In genomic region chr1:131501681-131502080, GRCm38 (mm10) we compare ENCODE assay signal across 25 mouse cellular contexts. TPM values are rescaled to one million over a fixed set of nuclear protein-coding genes. Genes with fewer than 3 reads are reported as not detected.
DNase-seq lines count a peak whose midpoint lies in the region; ATAC-seq and TF ChIP-seq lines count a peak whose summit lies in the region.
"Had no signal": no experiment of that assay in that cellular context is flagged by ENCODE, and none has a peak within 500 bp of the region (broad histone marks: within the 10 kb centered on the region; RNA-seq: fewer than 3 reads in every experiment).

No protein-coding gene starts in this region.

- H3K4me1 ChIP-seq in heart, postnatal 0 days (ENCODE audit: control insufficient read depth, insufficient read depth), result peaks cover 4% of the 10 kb centered on the region; the same call in 1 of the 2 replicates
- H3K4me1 ChIP-seq in embryonic fibroblast, embryonic 13.5 days (ENCODE audit: control insufficient read depth, insufficient read depth, low read length), result peaks cover 12% of the 10 kb centered on the region
- H3K4me1 ChIP-seq in stomach, embryonic 16.5 days (ENCODE audit: control insufficient read depth, insufficient read depth, low read length), result peaks cover 6% of the 10 kb centered on the region; the same call in 1 of the 2 replicates
- H3K4me1 ChIP-seq: embryonic facial prominence, embryonic 12.5 days; forebrain, embryonic 13.5 days; liver, embryonic 15.5 days; lung, embryonic 15.5 days; midbrain, embryonic 13.5 days; neural tube, embryonic 12.5 days had no signal

- no peaks in the 10 kb centered on the region for H3K36me3 ChIP-seq in heart, postnatal 0 days (replicated peaks; ENCODE audit: control insufficient read depth, insufficient read depth, low read length)
- no peaks in the 10 kb centered on the region for H3K36me3 ChIP-seq in stomach, embryonic 16.5 days (ENCODE audit: control insufficient read depth, insufficient read depth, low read length)
- H3K36me3 ChIP-seq: embryonic facial prominence, embryonic 12.5 days; hindbrain, embryonic 15.5 days; liver, embryonic 15.5 days; lung, embryonic 15.5 days; midbrain, embryonic 13.5 days; neural tube, embryonic 12.5 days had no signal

- no peak for TF ChIP-seq POLR2A in embryonic fibroblast, embryonic 13.5 days (IDR thresholded peaks at IDR 0.05; ENCODE audit: low read depth, low read length)

- ATAC-seq in heart, postnatal 0 days (ENCODE audit: insufficient read depth, low read depth), result no peak
- ATAC-seq in stomach, embryonic 16.5 days (ENCODE audit: insufficient read depth, low FRiP score), result no peak
- ATAC-seq: forebrain, embryonic 13.5 days; midbrain, embryonic 13.5 days had no signal

- no peak overlapping the region for H3K4me2 ChIP-seq in heart, postnatal 0 days (ENCODE audit: low read depth, low read length)
- H3K4me2 ChIP-seq in stomach, embryonic 16.5 days (ENCODE audit: low read depth, low read length), result no peak overlapping the region
- H3K4me2 ChIP-seq: embryonic facial prominence, embryonic 12.5 days; forebrain, embryonic 13.5 days; heart, embryonic 11.5 days; hindbrain, embryonic 15.5 days; liver, embryonic 15.5 days; lung, embryonic 15.5 days; midbrain, embryonic 13.5 days; neural tube, embryonic 12.5 days had no signal

- H3K9ac ChIP-seq in heart, postnatal 0 days (replicated peaks; ENCODE audit: low read depth, low read length), result no peak overlapping the region
- H3K9ac ChIP-seq in stomach, embryonic 16.5 days (ENCODE audit: low read length), result no peak overlapping the region
- H3K9ac ChIP-seq: embryonic facial prominence, embryonic 12.5 days; forebrain, embryonic 13.5 days; hindbrain, embryonic 15.5 days; liver, embryonic 15.5 days; lung, embryonic 15.5 days; midbrain, embryonic 13.5 days; neural tube, embryonic 12.5 days had no signal

- peak overlapping the region; percentile 7; the same call in 1 of the 2 replicates for H3K27ac ChIP-seq in heart, postnatal 0 days (ENCODE audit: low read depth)
- H3K27ac ChIP-seq in embryonic fibroblast, embryonic 13.5 days (ENCODE audit: insufficient read depth, low read length), result peak overlapping the region; percentile 0; the same call in 1 of the 2 replicates
- H3K27ac ChIP-seq in stomach, embryonic 16.5 days (ENCODE audit: low read length), result peak overlapping the region; percentile 66; the same call in 1 of the 2 replicates
- H3K27ac ChIP-seq: embryonic facial prominence, embryonic 12.5 days; forebrain, embryonic 13.5 days; hindbrain, embryonic 15.5 days; kidney, postnatal 0 days; left cerebral cortex, adult 2 months; liver, embryonic 15.5 days; lung, embryonic 15.5 days; midbrain, embryonic 13.5 days; neural tube, embryonic 12.5 days had no signal

- H3K9me3 ChIP-seq in heart, postnatal 0 days (replicated peaks; ENCODE audit: control insufficient read depth, low read length), result no peaks in the 10 kb centered on the region
- no peaks in the 10 kb centered on the region for H3K9me3 ChIP-seq in stomach, embryonic 16.5 days (replicated peaks; ENCODE audit: control insufficient read depth, low read length)
- H3K9me3 ChIP-seq: embryonic facial prominence, embryonic 12.5 days; forebrain, embryonic 13.5 days; hindbrain, embryonic 15.5 days; liver, embryonic 15.5 days; lung, embryonic 15.5 days; midbrain, embryonic 13.5 days; neural tube, embryonic 12.5 days had no signal

- TF ChIP-seq CTCF in heart, postnatal 0 days (IDR thresholded peaks at IDR 0.05; ENCODE audit: low read depth), result no peak
- no peak for TF ChIP-seq CTCF in embryonic fibroblast, embryonic 13.5 days (IDR thresholded peaks at IDR 0.05; ENCODE audit: borderline replicate concordance, insufficient read depth, low read length)

- 45% methylated on average over 1 of the region's 1 CpGs for WGBS in heart, postnatal 0 days
- 69% methylated on average over 1 of the region's 1 CpGs for WGBS in stomach, embryonic 16.5 days

- no peak overlapping the region for H3K4me3 ChIP-seq in heart, postnatal 0 days (ENCODE audit: low read depth, low read length)
- H3K4me3 ChIP-seq in embryonic fibroblast, embryonic 13.5 days (ENCODE audit: insufficient read depth, low read length), result no peak overlapping the region
- no peak overlapping the region for H3K4me3 ChIP-seq in stomach, embryonic 16.5 days (replicated peaks; ENCODE audit: low read length)
- H3K4me3 ChIP-seq: embryonic facial prominence, embryonic 12.5 days; forebrain, embryonic 13.5 days; hindbrain, embryonic 15.5 days; left cerebral cortex, adult 2 months; liver, embryonic 15.5 days; lung, embryonic 15.5 days; midbrain, embryonic 13.5 days; neural tube, embryonic 12.5 days had no signal

- no peaks in the 10 kb centered on the region for H3K27me3 ChIP-seq in heart, postnatal 0 days (ENCODE audit: control insufficient read depth, insufficient read depth, low read length)
- H3K27me3 ChIP-seq in stomach, embryonic 16.5 days (ENCODE audit: control insufficient read depth, insufficient read depth, low read length), result no peaks in the 10 kb centered on the region
- H3K27me3 ChIP-seq: embryonic facial prominence, embryonic 12.5 days; forebrain, embryonic 13.5 days; hindbrain, embryonic 15.5 days; liver, embryonic 15.5 days; lung, embryonic 15.5 days; midbrain, embryonic 13.5 days; neural tube, embryonic 12.5 days had no signal

- no peak for TF ChIP-seq EP300 in heart, postnatal 0 days (IDR thresholded peaks at IDR 0.05; ENCODE audit: low read depth)

- DNase-seq in heart, postnatal 0 days (ENCODE audit: low spot score), result no peak
- DNase-seq in heart, adult 11 months, result no peak
- DNase-seq in Muller cell, postnatal 12 days (ENCODE audit: inconsistent ontology term), result peak; percentile 58
- no peak for DNase-seq in frontal cortex, postnatal 36 days (ENCODE audit: low spot score in 2 of 2)
- DNase-seq in embryo, embryonic 10.5 days (ENCODE audit: low spot score), result no peak
- DNase-seq: adrenal gland, postnatal 36 days; cerebellum, adult 11-12 months; cerebellum, postnatal 10 days; heart, postnatal 36 days; kidney, adult 2 months; right cerebral cortex, postnatal 14 days; thymus, adult 18-20 months; thymus, postnatal 36 days had no signal

RNA-seq across cellular contexts. Expression of gene Srgap2, which starts 25.5 kb away (rescaled TPM):
- total RNA-seq in heart, postnatal 0 days (2014; rRNA removed; ENCODE audit: low replicate concordance), result 18.1 and 29.7 TPM in 2 replicates
- 5.9 and 6.4 TPM in 2 replicates for polyA plus RNA-seq in heart, postnatal 0 days (2015; fragmentation: Nextera tagmentation; extraction: Ambion mirVana)
- polyA plus RNA-seq in embryonic fibroblast, embryonic 13.5 days (2011; ENCODE audit: insufficient read length, low read depth, missing spikeins), result 52.8 and 66.6 TPM in 2 replicates
- 12.2 and 14.2 TPM in 2 replicates for polyA plus RNA-seq in stomach, embryonic 16.5 days (2015; fragmentation: Nextera tagmentation; extraction: Ambion mirVana)

RNA-seq across cellular contexts. Expression of gene Fam72a, which starts 26.0 kb away (rescaled TPM):
- not detected in 2 replicates for total RNA-seq in heart, postnatal 0 days (2014; rRNA removed; ENCODE audit: low replicate concordance)
- 1.1 and 1.6 TPM in 2 replicates for polyA plus RNA-seq in heart, postnatal 0 days (2015; fragmentation: Nextera tagmentation; extraction: Ambion mirVana)
- 1.8 and 2.3 TPM in 2 replicates for polyA plus RNA-seq in embryonic fibroblast, embryonic 13.5 days (2011; ENCODE audit: insufficient read length, low read depth, missing spikeins)
- 1.7 TPM in 2 replicates for polyA plus RNA-seq in stomach, embryonic 16.5 days (2015; fragmentation: Nextera tagmentation; extraction: Ambion mirVana)

Comparison
In these comparisons a context has a peak if more than half of its experiments do, and no peak if none do; other contexts are left out.
1. H3K27ac ChIP-seq: peak in every context shown above with its lines; median percentile 66 in stomach, embryonic 16.5 days; 7 in heart, postnatal 0 days; 0 in embryonic fibroblast, embryonic 13.5 days.